Mouse (Mus musculus) kidney, postnatal 0 days (tissue): ENCODE data around the gene Cdk14. TPM values are rescaled to one million over a fixed set of nuclear protein-coding genes. Genes with fewer than 3 reads are reported as not detected.
A peak's percentile ranks its signal among the peaks of the same experiment; 100 is the strongest.

Source experiments
- ATAC-seq: fragments of 200-750 bp; cut with Nextera tagmentation; replicated peaks from 2 replicates; pipeline ENCODE4 v1.8.0; 2017; ENCODE audit warnings: low read depth, moderate number of reproducible peaks, moderate TSS enrichment, moderate library complexity; ENCODE audit not compliant: low FRiP score
- DNase-seq: peaks from one replicate; pipeline ENCODE4 v3.0.0-alpha.2; 2016; ENCODE audit warnings: low spot score
- H3K27ac ChIP-seq: fragments of 300-500 bp; sonication (generic); 2 replicates; pipeline ENCODE4 v1.5.1; 2014; ENCODE audit warnings: mild to moderate bottlenecking
- H3K27me3 ChIP-seq: fragments of 300-500 bp; sonication (generic); 2 replicates; pipeline ENCODE4 v1.6.1; 2014; ENCODE audit warnings: low read length, mixed read lengths; ENCODE audit not compliant: insufficient read depth
- H3K36me3 ChIP-seq: fragments of 300-500 bp; sonication (generic); 2 replicates; pipeline ENCODE4 v1.6.1; 2014; ENCODE audit warnings: low read length, mixed read lengths; ENCODE audit not compliant: insufficient read depth
- H3K4me1 ChIP-seq: fragments of 300-500 bp; sonication (generic); replicated peaks from 2 replicates; pipeline ENCODE4 v1.6.1; 2014; ENCODE audit warnings: antibody characterized with exemption, low read length, mixed read lengths; ENCODE audit not compliant: insufficient read depth
- H3K4me2 ChIP-seq: fragments of 300-500 bp; sonication (generic); 2 replicates; pipeline ENCODE4 v1.6.1; 2014; ENCODE audit warnings: mild to moderate bottlenecking, low read length, moderate library complexity, mixed read lengths
- H3K4me3 ChIP-seq: fragments of 300-500 bp; sonication (generic); replicated peaks from 2 replicates; pipeline ENCODE4 v1.5.1; 2014; ENCODE audit warnings: low read depth, low read length
- H3K9ac ChIP-seq: fragments of 300-500 bp; sonication (generic); 2 replicates; pipeline ENCODE4 v1.6.1; 2014; ENCODE audit warnings: low read depth, low read length
- H3K9me3 ChIP-seq: fragments of 300-500 bp; sonication (generic); replicated peaks from 2 replicates; pipeline ENCODE4 v1.6.1; 2016; ENCODE audit warnings: low read length, inconsistent platforms, mixed read lengths
- CTCF ChIP-seq: IDR thresholded peaks from 2 replicates; pipeline ENCODE4 v1.5.1; 2016; ENCODE audit warnings: antibody characterized with exemption, low read depth, mild to moderate bottlenecking, moderate library complexity
- whole genome bisulfite sequencing: fragments of 180-500 bp; shearing (Covaris S2); extraction: QIAGEN DNeasy Blood & Tissue Kit; methylation state at CpG from one replicate; pipeline ENCODE4 v1.1.7; 2014; 5-methylcytosine and 5-hydroxymethylcytosine counted together
- polyA plus RNA-seq: library from polyadenylated mRNA; unstranded; fragments of >200 nt; fragmentation: Nextera tagmentation; extraction: Ambion mirVana; gene quantifications from 2 replicates; pipeline ENCODE4 v1.2.1, GENCODE M21; 2015

Gene Cdk14
- polyA plus RNA-seq = 8.8 and 9.2 TPM in 2 replicates

DNA sequence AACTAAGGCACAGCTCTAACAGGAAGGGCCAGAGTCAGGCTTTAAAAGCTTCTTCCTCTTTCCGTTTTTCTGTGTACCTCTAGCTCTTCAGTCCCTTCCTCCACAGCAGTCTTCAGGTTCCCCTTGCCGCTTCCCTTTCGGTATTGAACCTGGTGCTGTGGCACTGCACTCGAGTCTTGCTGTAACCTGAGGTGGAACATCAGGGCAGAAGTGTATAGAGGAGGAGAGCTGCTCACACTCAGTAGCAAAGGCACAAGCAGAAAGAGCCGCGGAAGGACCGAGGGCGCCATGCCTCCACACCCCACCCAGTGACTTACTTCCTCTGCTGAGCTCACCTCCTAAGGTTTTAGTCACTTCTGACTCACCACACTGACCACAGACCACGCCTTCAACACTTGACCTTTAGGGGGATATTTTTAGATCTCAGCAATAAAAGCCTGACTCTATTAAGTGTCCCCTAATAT, at the start of gene Cdk14:
TSS of gene Cdk14 (minus strand) at position 321 of the 464 bp plus-strand sequence.
- Histone ChIP-seq H3K9me3 (no peaks in the 10 kb centered on the region), H3K4me2 (no peak within 1 kb of the TSS), H3K4me1 (no peaks in the 10 kb centered on the region), H3K27ac (no peak within 1 kb of the TSS), H3K4me3 (no peak within 1 kb of the TSS), H3K9ac (no peak within 1 kb of the TSS), H3K27me3 (no peaks in the 10 kb centered on the region), H3K36me3 (no peaks in the 10 kb centered on the region)
- DNase-seq (no peak), ATAC-seq (no peak)
- no peak for TF ChIP-seq CTCF
- WGBS = 82% methylated on average over 9 of the region's 9 CpGs

DNA sequence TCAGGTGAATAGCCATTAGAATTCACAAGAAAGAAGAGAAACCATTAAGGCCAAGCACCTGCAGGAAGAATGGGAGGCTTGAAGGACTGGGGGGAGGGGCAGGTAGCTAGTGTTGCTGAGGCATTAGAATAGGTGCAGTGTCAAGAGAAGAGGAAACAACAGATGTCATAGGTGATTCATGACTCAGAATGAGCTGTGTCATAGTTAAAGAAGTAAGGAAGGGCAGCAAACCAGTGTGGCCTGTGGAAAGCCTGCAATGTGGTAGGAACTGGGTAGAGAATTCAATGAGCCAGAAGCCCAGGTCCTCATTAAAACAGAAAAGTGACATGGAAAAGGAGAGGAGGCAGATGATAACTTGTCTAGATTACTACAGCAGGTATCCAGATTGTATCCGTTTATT, 45.1 kb upstream of the Cdk14 start:
- Histone ChIP-seq H3K4me3 (no peak overlapping the region), H3K27ac (no peak overlapping the region), H3K4me1 (no peaks in the 10 kb centered on the region), H3K4me2 (no peak overlapping the region), H3K27me3 (no peaks in the 10 kb centered on the region), H3K36me3 (no peaks in the 10 kb centered on the region), H3K9ac (no peak overlapping the region), H3K9me3 (no peaks in the 10 kb centered on the region)
- DNase-seq (no peak), ATAC-seq (no peak)
- TF ChIP-seq CTCF = no peak
- 53% methylated on average over 1 of the region's 1 CpGs for WGBS

DNA sequence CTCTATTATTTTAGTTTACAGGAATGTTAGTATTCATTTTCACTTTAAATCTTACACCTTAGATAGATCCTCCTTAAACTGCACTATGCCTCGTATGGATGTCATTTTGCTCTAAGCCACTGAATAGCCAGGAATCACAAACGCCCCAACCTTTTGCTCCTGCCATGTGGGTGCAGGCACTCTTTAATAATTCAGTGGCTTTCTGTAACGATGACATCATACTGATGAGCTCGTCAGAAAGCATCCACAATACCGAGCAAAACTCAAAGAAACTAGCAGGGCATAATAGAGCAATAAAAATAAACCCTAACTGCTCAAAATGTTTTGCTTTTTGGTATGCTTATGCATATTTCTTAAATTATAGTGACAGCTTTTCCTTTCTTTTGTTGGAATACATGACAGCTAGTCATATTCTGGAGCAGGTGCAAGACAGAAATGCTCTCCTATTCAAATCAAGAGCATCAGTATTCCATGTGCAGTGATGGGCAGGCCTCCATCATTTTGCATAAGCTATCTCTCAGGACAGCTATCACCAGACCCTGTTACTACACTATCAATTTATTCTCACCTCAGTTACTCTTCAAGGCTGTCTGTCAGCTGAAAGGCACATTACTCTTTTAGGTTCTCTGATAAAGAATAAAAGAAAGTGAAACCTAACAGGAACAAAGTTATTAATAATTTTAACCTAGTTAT, 11.8 kb upstream of the Cdk14 start:
- H3K27me3 ChIP-seq = no peaks in the 10 kb centered on the region
- H3K4me3 ChIP-seq = no peak overlapping the region
- WGBS = 68% methylated on average over 5 of the region's 5 CpGs
- ATAC-seq (no peak), DNase-seq (no peak)
- no peak overlapping the region for H3K27ac ChIP-seq
- no peak overlapping the region for H3K9ac ChIP-seq
- no peaks in the 10 kb centered on the region for H3K36me3 ChIP-seq
- H3K9me3 ChIP-seq = no peaks in the 10 kb centered on the region
- no peak for TF ChIP-seq CTCF
- no peak overlapping the region for H3K4me2 ChIP-seq
- H3K4me1 ChIP-seq = no peaks in the 10 kb centered on the region

DNA sequence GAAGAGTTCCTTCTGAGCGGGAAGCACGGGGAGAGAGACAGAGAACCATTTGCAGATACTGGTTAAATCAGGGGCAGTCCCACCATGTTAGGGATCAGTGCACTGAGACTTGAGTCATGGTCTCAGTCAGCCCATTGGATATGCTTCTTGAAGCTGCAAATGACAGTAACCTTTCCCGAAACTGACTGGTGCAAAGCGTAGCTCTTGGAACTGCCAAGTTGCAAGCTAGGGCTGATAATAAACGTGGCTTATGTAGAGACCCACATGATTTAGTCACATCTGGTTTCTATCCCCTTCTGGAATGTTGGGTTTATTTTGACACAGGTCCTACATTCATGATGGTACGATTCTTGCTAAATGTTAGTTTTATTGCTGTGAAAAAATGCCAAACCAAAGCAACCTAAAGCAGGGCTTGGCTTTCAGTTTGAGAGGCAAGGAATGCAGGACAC, 3.6 kb upstream of the Cdk14 start:
- WGBS = 69% methylated on average over 6 of the region's 6 CpGs
- Histone ChIP-seq H3K9ac (no peak overlapping the region), H3K9me3 (no peaks in the 10 kb centered on the region), H3K36me3 (no peaks in the 10 kb centered on the region), H3K27ac (no peak overlapping the region), H3K27me3 (no peaks in the 10 kb centered on the region), H3K4me3 (no peak overlapping the region), H3K4me1 (no peaks in the 10 kb centered on the region), H3K4me2 (no peak overlapping the region)
- DNase-seq (peak; percentile 11), ATAC-seq (no peak)
- no peak for TF ChIP-seq CTCF

DNA sequence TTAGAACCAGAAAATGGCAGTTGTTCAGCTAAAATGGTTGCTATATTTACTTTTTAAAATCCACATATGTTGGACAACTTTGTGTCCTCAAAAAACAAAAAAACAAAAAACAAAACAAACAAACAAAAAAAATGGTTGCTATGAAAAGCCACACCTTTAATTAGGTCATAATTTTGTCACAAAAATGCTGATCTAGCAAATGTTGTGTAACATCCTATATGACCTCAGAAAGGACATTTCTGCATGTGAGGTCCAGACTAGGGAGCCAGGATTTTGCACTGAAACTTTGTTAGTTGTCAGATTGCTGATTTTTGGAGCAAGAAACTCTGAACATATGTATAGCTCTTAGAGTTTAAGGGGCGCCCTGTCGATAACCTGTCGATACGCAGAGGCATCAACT, 3.0 kb upstream of the Cdk14 start:
- H3K4me3 ChIP-seq = no peak overlapping the region
- no peaks in the 10 kb centered on the region for H3K27me3 ChIP-seq
- H3K4me2 ChIP-seq = no peak overlapping the region
- H3K36me3 ChIP-seq = no peaks in the 10 kb centered on the region
- DNase-seq = no peak
- H3K9ac ChIP-seq = no peak overlapping the region
- H3K4me1 ChIP-seq = no peaks in the 10 kb centered on the region
- no peak for ATAC-seq
- no peak for TF ChIP-seq CTCF
- no peak overlapping the region for H3K27ac ChIP-seq
- 94% methylated on average over 4 of the region's 4 CpGs for WGBS
- no peaks in the 10 kb centered on the region for H3K9me3 ChIP-seq

DNA sequence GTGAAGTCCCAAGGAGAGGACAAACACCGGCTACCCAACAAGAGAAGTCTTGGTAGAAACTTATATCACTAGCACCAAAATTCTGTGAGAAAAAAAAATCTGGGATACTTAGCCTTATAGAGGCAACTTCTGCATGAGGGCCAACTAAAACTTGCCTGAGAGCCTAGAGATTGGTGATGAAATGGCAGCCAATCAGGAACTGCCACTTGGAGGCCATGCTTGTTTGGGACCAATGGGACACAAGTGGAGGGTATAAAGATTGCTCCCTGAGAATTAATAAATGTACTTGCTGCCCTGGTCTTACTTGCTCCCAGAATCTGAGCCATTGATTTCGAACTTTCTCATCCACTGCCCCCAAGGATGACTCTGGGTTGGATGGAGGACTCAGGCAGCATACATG, 1.3 kb upstream of the Cdk14 start:
- DNase-seq = no peak
- no peak for ATAC-seq
- 93% methylated on average over 2 of the region's 2 CpGs for WGBS
- no peak for TF ChIP-seq CTCF
- Histone ChIP-seq H3K4me2 (no peak overlapping the region), H3K27ac (no peak overlapping the region), H3K4me1 (no peaks in the 10 kb centered on the region), H3K27me3 (no peaks in the 10 kb centered on the region), H3K4me3 (no peak overlapping the region), H3K36me3 (no peaks in the 10 kb centered on the region), H3K9ac (no peak overlapping the region), H3K9me3 (no peaks in the 10 kb centered on the region)
